Mouse (Mus musculus): ENCODE results near the gene Tspan18.

DNA sequence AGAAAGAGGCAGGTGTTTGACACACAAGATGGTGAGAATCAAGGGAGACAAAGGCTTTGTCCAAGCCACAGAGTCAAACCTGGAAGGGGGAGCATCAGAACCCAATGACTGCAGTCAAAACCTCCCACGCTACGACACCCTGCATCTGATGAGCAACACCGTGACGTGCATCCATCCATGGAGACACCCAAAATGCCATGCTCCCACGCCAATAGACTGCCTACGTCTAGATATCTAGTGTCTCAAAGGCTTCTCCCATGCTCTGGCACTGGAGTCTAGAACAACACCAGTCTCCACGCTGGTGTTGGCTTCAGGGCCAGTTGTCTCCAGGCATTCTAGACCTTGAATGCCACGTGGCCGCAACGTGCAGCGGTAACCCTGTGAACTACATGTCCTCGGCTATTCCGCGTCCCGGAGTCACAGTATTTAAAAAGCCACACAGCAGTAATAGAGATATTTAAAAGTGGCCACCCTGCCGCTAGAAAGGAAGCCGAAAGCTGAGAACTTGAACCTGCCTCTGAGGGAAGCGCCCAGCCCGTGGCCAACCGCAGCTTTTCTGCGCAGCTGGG is 15.4 kb downstream of the Tspan18 start:
- TF ChIP-seq POLR2A (IDR thresholded peaks at IDR 0.05; ENCODE audit: low read depth, low read length) (no peak), CTCF (IDR thresholded peaks at IDR 0.05; ENCODE audit: extremely low read depth, insufficient read length, insufficient replicate concordance, low read depth, low read length) (no peak)
